Mouse (Mus musculus): ENCODE data around the gene Pde1a.

DNA sequence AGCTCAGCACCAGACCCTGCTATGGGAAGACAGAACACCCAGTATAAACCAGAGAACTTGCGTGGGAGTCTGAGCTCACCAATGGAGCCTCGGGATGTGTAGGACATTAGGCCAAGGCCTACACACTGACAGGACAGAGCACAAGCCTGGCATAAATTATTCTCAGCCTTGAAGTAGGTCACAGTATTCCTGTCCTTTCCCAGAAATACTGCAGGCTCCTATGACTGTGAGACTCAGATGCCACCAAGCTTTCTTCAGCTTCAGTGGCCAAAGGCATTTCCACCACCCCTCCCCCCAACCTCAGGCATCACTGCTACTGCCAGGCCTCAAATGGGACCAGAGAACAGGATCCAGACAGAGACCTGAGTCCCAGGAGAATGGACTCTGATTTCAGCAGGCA is 54.7 kb downstream of the Pde1a start:
- TF ChIP-seq CTCF (IDR thresholded peaks at IDR 0.05; ENCODE audit: borderline replicate concordance, extremely low read depth, insufficient read depth, insufficient read length) (no peak), POLR2A (IDR thresholded peaks at IDR 0.05; ENCODE audit: borderline replicate concordance, extremely low read depth, insufficient read depth, insufficient read length, poor library complexity, severe bottlenecking) (no peak)

Data from brain, embryonic 14.5 days (tissue).